Mouse (Mus musculus) kidney, postnatal 0 days (tissue): ENCODE data around the gene Mrpl50. TPM values are rescaled to one million over a fixed set of nuclear protein-coding genes. Genes with fewer than 3 reads are reported as not detected.
A peak's percentile ranks its signal among the peaks of the same experiment; 100 is the strongest.

ENCODE experiments used
- ATAC-seq: fragments of 200-750 bp; cut with Nextera tagmentation; replicated peaks from 2 replicates; pipeline ENCODE4 v1.8.0; 2017; ENCODE audit warnings: low read depth, moderate number of reproducible peaks, moderate TSS enrichment, moderate library complexity; ENCODE audit not compliant: low FRiP score
- DNase-seq: peaks from one replicate; pipeline ENCODE4 v3.0.0-alpha.2; 2016; ENCODE audit warnings: low spot score
- H3K27ac ChIP-seq: fragments of 300-500 bp; sonication (generic); 2 replicates; pipeline ENCODE4 v1.5.1; 2014; ENCODE audit warnings: mild to moderate bottlenecking
- H3K27me3 ChIP-seq: fragments of 300-500 bp; sonication (generic); 2 replicates; pipeline ENCODE4 v1.6.1; 2014; ENCODE audit warnings: low read length, mixed read lengths; ENCODE audit not compliant: insufficient read depth
- H3K36me3 ChIP-seq: fragments of 300-500 bp; sonication (generic); 2 replicates; pipeline ENCODE4 v1.6.1; 2014; ENCODE audit warnings: low read length, mixed read lengths; ENCODE audit not compliant: insufficient read depth
- H3K4me1 ChIP-seq: fragments of 300-500 bp; sonication (generic); replicated peaks from 2 replicates; pipeline ENCODE4 v1.6.1; 2014; ENCODE audit warnings: antibody characterized with exemption, low read length, mixed read lengths; ENCODE audit not compliant: insufficient read depth
- H3K4me2 ChIP-seq: fragments of 300-500 bp; sonication (generic); 2 replicates; pipeline ENCODE4 v1.6.1; 2014; ENCODE audit warnings: mild to moderate bottlenecking, low read length, moderate library complexity, mixed read lengths
- H3K4me3 ChIP-seq: fragments of 300-500 bp; sonication (generic); replicated peaks from 2 replicates; pipeline ENCODE4 v1.5.1; 2014; ENCODE audit warnings: low read depth, low read length
- H3K9ac ChIP-seq: fragments of 300-500 bp; sonication (generic); 2 replicates; pipeline ENCODE4 v1.6.1; 2014; ENCODE audit warnings: low read depth, low read length
- H3K9me3 ChIP-seq: fragments of 300-500 bp; sonication (generic); replicated peaks from 2 replicates; pipeline ENCODE4 v1.6.1; 2016; ENCODE audit warnings: low read length, inconsistent platforms, mixed read lengths
- CTCF ChIP-seq: IDR thresholded peaks from 2 replicates; pipeline ENCODE4 v1.5.1; 2016; ENCODE audit warnings: antibody characterized with exemption, low read depth, mild to moderate bottlenecking, moderate library complexity
- WGBS: fragments of 180-500 bp; shearing (Covaris S2); extraction: QIAGEN DNeasy Blood & Tissue Kit; methylation state at CpG from one replicate; pipeline ENCODE4 v1.1.7; 2014; 5-methylcytosine and 5-hydroxymethylcytosine counted together
- polyA plus RNA-seq: library from polyadenylated mRNA; unstranded; fragments of >200 nt; fragmentation: Nextera tagmentation; extraction: Ambion mirVana; gene quantifications from 2 replicates; pipeline ENCODE4 v1.2.1, GENCODE M21; 2015

The Mrpl50 gene
- polyA plus RNA-seq, 1 experiment from 2014 or later, result 93.8 TPM

GRCm38 (mm10) chr4:49536671-49537070 is 15.8 kb upstream of the Mrpl50 start:
- 0 out of 2 replicates have a peak, but pooled peaks cover 2% of the 10 kb centered on the region for H3K36me3 ChIP-seq
- H3K27ac ChIP-seq, result no peak overlapping the region
- no peaks in the 10 kb centered on the region for H3K4me1 ChIP-seq
- H3K9me3 ChIP-seq, result no peaks in the 10 kb centered on the region
- ATAC-seq (no peak), DNase-seq (no peak)
- H3K4me3 ChIP-seq, result no peak overlapping the region
- 80% methylated on average over 4 of the region's 4 CpGs for WGBS
- no peak overlapping the region for H3K9ac ChIP-seq
- no peak overlapping the region for H3K4me2 ChIP-seq
- TF ChIP-seq CTCF, result no peak
- H3K27me3 ChIP-seq, result no peaks in the 10 kb centered on the region

GRCm38 (mm10) chr4:49535675-49536294 is 14.9 kb upstream of the Mrpl50 start:
- Histone ChIP-seq H3K9me3 (no peaks in the 10 kb centered on the region), H3K27ac (no peak overlapping the region), H3K4me1 (no peaks in the 10 kb centered on the region), H3K36me3 (peaks cover 4% of the 10 kb centered on the region; the same call in 1 of the 2 replicates), H3K27me3 (no peaks in the 10 kb centered on the region), H3K4me2 (no peak overlapping the region), H3K9ac (no peak overlapping the region), H3K4me3 (no peak overlapping the region)
- 95% methylated on average over 4 of the region's 4 CpGs for WGBS
- DNase-seq (no peak), ATAC-seq (peak; percentile 38; the same call in 1 of the 2 replicates)
- TF ChIP-seq CTCF, result no peak

GRCm38 (mm10) chr4:49535036-49535435 is 14.1 kb upstream of the Mrpl50 start:
- peaks cover 11% of the 10 kb centered on the region for H3K36me3 ChIP-seq
- no peak for DNase-seq
- WGBS, result 87% methylated on average over 3 of the region's 3 CpGs
- no peak for TF ChIP-seq CTCF
- no peak overlapping the region for H3K9ac ChIP-seq
- ATAC-seq, result peak; percentile 49; the same call in 1 of the 2 replicates
- H3K27ac ChIP-seq, result no peak overlapping the region
- no peaks in the 10 kb centered on the region for H3K27me3 ChIP-seq
- H3K4me3 ChIP-seq, result no peak overlapping the region
- H3K9me3 ChIP-seq, result no peaks in the 10 kb centered on the region
- no peak overlapping the region for H3K4me2 ChIP-seq
- H3K4me1 ChIP-seq, result no peaks in the 10 kb centered on the region

GRCm38 (mm10) chr4:49522576-49522975 is 1.7 kb upstream of the Mrpl50 start:
- no peaks in the 10 kb centered on the region for H3K27me3 ChIP-seq
- no peak overlapping the region for H3K27ac ChIP-seq
- H3K4me3 ChIP-seq, result no peak overlapping the region
- WGBS, result 82% methylated on average over 9 of the region's 9 CpGs
- H3K4me1 ChIP-seq, result peaks cover 3% of the 10 kb centered on the region; the same call in 1 of the 2 replicates
- TF ChIP-seq CTCF, result no peak
- DNase-seq (no peak), ATAC-seq (no peak)
- 0 out of 2 replicates have a peak, but pooled peaks cover 3% of the 10 kb centered on the region for H3K36me3 ChIP-seq
- H3K9ac ChIP-seq, result no peak overlapping the region
- peak overlapping the region; percentile 76; the same call in 1 of the 2 replicates for H3K4me2 ChIP-seq
- H3K9me3 ChIP-seq, result no peaks in the 10 kb centered on the region

- TF ChIP-seq CTCF, result 0 out of 2 replicates have a peak, but pooled peaks have one; percentile 13
- H3K27ac ChIP-seq, result peak overlapping the region; percentile 47; the same call in 1 of the 2 replicates
- peak; percentile 34 for ATAC-seq
- DNase-seq, result peak; percentile 38
- peak overlapping the region; percentile 71 for H3K4me3 ChIP-seq
- no peaks in the 10 kb centered on the region for H3K27me3 ChIP-seq
- H3K4me2 ChIP-seq, result peak overlapping the region; percentile 76
- H3K36me3 ChIP-seq, result 0 out of 2 replicates have a peak, but pooled peaks cover 3% of the 10 kb centered on the region
- peaks cover 3% of the 10 kb centered on the region; the same call in 1 of the 2 replicates for H3K4me1 ChIP-seq
- under 1% methylated on average over 17 of the region's 17 CpGs for WGBS
- H3K9me3 ChIP-seq, result no peaks in the 10 kb centered on the region
- H3K9ac ChIP-seq, result peak overlapping the region; percentile 71
Measured at GRCm38 (mm10) chr4:49521346-49521745, 453 bp upstream of the Mrpl50 start.

- DNase-seq, result peak; percentile 14
- H3K9ac ChIP-seq, result no peak overlapping the region
- H3K4me2 ChIP-seq, result peak overlapping the region; percentile 45; the same call in 1 of the 2 replicates
- ATAC-seq, result no peak
- H3K27ac ChIP-seq, result no peak overlapping the region
- peak; percentile 39; the same call in 1 of the 2 replicates for TF ChIP-seq CTCF
- WGBS, result 78% methylated on average over 5 of the region's 5 CpGs
- H3K9me3 ChIP-seq, result no peaks in the 10 kb centered on the region
- H3K4me1 ChIP-seq, result peaks cover 3% of the 10 kb centered on the region; the same call in 1 of the 2 replicates
- H3K27me3 ChIP-seq, result no peaks in the 10 kb centered on the region
- H3K36me3 ChIP-seq, result 0 out of 2 replicates have a peak, but pooled peaks cover 3% of the 10 kb centered on the region
- H3K4me3 ChIP-seq, result no peak overlapping the region
Measured at GRCm38 (mm10) chr4:49519476-49519875, 1.4 kb downstream of the Mrpl50 start.
